Mouse (Mus musculus) stomach, embryonic 14.5 days (tissue): ENCODE data around the gene Ammecr1. TPM values are rescaled to one million over a fixed set of nuclear protein-coding genes. Genes with fewer than 3 reads are reported as not detected.

Experiments
- ATAC-seq: fragments of 200-750 bp; cut with Nextera tagmentation; 2 replicates; pipeline ENCODE4 v1.8.0; 2017; ENCODE audit warnings: low read depth, moderate TSS enrichment; ENCODE audit not compliant: insufficient number of reproducible peaks, insufficient read depth, low FRiP score
- H3K27ac ChIP-seq: fragments of 300-500 bp; sonication (generic); 2 replicates; pipeline ENCODE4 v1.5.1; 2014; ENCODE audit warnings: mild to moderate bottlenecking, low read length, moderate library complexity, mixed read lengths
- H3K27me3 ChIP-seq: fragments of 300-500 bp; sonication (generic); 2 replicates; pipeline ENCODE4 v1.6.1; 2014; ENCODE audit warnings: low read length, control low read depth, mixed read lengths; ENCODE audit not compliant: control insufficient read depth, insufficient read depth
- H3K36me3 ChIP-seq: fragments of 300-500 bp; sonication (generic); 2 replicates; pipeline ENCODE4 v1.6.1; 2014; ENCODE audit warnings: mild to moderate bottlenecking, control low read depth, low read length, moderate library complexity, mixed read lengths; ENCODE audit not compliant: control insufficient read depth, insufficient read depth
- H3K4me1 ChIP-seq: fragments of 300-500 bp; sonication (generic); 2 replicates; pipeline ENCODE4 v1.6.1; 2014; ENCODE audit warnings: low read length, control low read depth, mixed read lengths; ENCODE audit not compliant: control insufficient read depth, insufficient read depth
- H3K4me2 ChIP-seq: fragments of 300-500 bp; sonication (generic); replicated peaks from 2 replicates; pipeline ENCODE4 v1.6.1; 2014; ENCODE audit warnings: low read depth, low read length, control low read depth
- H3K4me3 ChIP-seq: fragments of 300-500 bp; sonication (generic); 2 replicates; pipeline ENCODE4 v1.5.1; 2014; ENCODE audit warnings: low read depth, low read length, control low read depth
- H3K9ac ChIP-seq: fragments of 300-500 bp; sonication (generic); replicated peaks from 2 replicates; pipeline ENCODE4 v1.6.1; 2014; ENCODE audit warnings: low read depth, mild to moderate bottlenecking, control low read depth, low read length, moderate library complexity, mixed read lengths
- H3K9me3 ChIP-seq: fragments of 300-500 bp; sonication (generic); 2 replicates; pipeline ENCODE4 v1.6.1; 2016; ENCODE audit warnings: low read depth, low read length, control low read depth; ENCODE audit not compliant: control insufficient read depth
- WGBS: fragments of 180-500 bp; shearing (Covaris S2); extraction: QIAGEN DNeasy Blood & Tissue Kit; methylation state at CpG from one replicate; pipeline ENCODE4 v1.1.7; 2014; 5-methylcytosine and 5-hydroxymethylcytosine counted together
- polyA plus RNA-seq: library from polyadenylated mRNA; unstranded; fragments of >200 nt; fragmentation: Nextera tagmentation; extraction: Ambion mirVana; gene quantifications from 2 replicates; pipeline ENCODE4 v1.2.1, GENCODE M21; 2014

Gene Ammecr1
- polyA plus RNA-seq, 1 experiment from 2014 or later: 13.3 TPM

GRCm38 (mm10) chrX:142829866-142830470 is 136.6 kb downstream of the Ammecr1 start:
- 0 out of 2 replicates have a peak, but pooled peaks have one; percentile 14 for ATAC-seq
- 80% methylated on average over 12 of the region's 12 CpGs for WGBS

GRCm38 (mm10) chrX:142829267-142829666 is 137.3 kb downstream of the Ammecr1 start:
- ATAC-seq: no peak
- Histone ChIP-seq H3K36me3 (no peaks in the 10 kb centered on the region), H3K4me1 (no peaks in the 10 kb centered on the region), H3K27me3 (no peaks in the 10 kb centered on the region), H3K9ac (no peak overlapping the region), H3K27ac (no peak overlapping the region), H3K4me2 (no peak overlapping the region), H3K4me3 (no peak overlapping the region), H3K9me3 (no peaks in the 10 kb centered on the region)
- WGBS: 82% methylated on average over 2 of the region's 2 CpGs

More at GRCm38 (mm10) chrX:142829866-142830470, 136.6 kb downstream of the Ammecr1 start:
- Histone ChIP-seq H3K4me3 (no peak overlapping the region), H3K9me3 (no peaks in the 10 kb centered on the region), H3K4me2 (no peak overlapping the region), H3K27ac (no peak overlapping the region), H3K4me1 (no peaks in the 10 kb centered on the region), H3K36me3 (no peaks in the 10 kb centered on the region), H3K27me3 (no peaks in the 10 kb centered on the region), H3K9ac (no peak overlapping the region)

- no peak; the same call in 1 of the 2 replicates for ATAC-seq
- Histone ChIP-seq H3K27me3 (no peaks in the 10 kb centered on the region), H3K4me3 (no peak overlapping the region)
Observed at GRCm38 (mm10) chrX:142828184-142828908, 138.2 kb downstream of the Ammecr1 start.

DNA sequence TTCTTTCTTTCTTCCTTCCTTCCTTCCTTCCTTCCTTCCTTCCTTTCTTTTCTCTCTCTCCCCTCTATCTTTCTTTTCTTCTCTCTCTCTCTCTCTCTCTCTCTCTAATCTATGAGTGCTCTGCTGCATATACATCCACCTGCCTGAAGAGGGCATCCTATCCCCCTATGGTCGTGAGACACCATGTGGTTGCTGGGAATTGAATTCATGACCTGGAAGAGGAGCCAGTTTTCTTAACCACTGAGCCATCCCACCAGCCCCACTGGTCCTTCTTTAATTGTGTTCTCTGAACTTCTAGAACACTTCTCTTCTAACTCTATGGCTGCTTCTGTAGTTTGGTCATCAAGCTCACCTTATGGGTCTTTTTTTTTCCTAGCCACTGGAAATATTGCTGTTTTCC is 138.9 kb downstream of the Ammecr1 start:
- no peaks in the 10 kb centered on the region for H3K4me1 ChIP-seq
- no peak for ATAC-seq
- WGBS: 24% methylated on average over 1 of the region's 1 CpGs
- no peak overlapping the region for H3K27ac ChIP-seq
- no peak overlapping the region for H3K9ac ChIP-seq
- H3K27me3 ChIP-seq: no peaks in the 10 kb centered on the region
- H3K4me2 ChIP-seq: no peak overlapping the region
- no peak overlapping the region for H3K4me3 ChIP-seq
- H3K9me3 ChIP-seq: no peaks in the 10 kb centered on the region
- no peaks in the 10 kb centered on the region for H3K36me3 ChIP-seq

More at GRCm38 (mm10) chrX:142828184-142828908, 138.2 kb downstream of the Ammecr1 start:
- whole genome bisulfite sequencing: 61% methylated on average over 13 of the region's 13 CpGs
- no peaks in the 10 kb centered on the region for H3K36me3 ChIP-seq
- H3K9ac ChIP-seq: no peak overlapping the region
- H3K4me2 ChIP-seq: no peak overlapping the region
- H3K27ac ChIP-seq: no peak overlapping the region
- no peaks in the 10 kb centered on the region for H3K9me3 ChIP-seq
- H3K4me1 ChIP-seq: no peaks in the 10 kb centered on the region

DNA sequence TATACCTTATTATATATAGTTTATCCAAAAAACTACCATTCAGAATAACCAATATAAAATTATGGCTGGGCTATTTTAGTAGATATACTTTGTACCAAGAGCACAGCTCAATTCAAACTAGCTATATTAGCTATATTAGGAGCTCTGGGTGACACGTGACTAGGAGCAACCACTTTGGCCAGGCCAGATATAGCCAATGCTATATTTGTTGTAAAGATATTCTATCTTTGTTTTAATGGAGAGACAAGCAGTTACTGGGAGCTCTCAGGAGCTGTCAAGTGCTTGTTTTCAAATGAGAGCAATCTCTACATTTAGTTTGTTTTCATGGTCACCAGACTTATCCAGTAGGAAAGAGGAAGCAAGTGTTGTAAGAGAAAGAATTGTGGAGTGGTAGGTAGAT is 141.2 kb downstream of the Ammecr1 start:
- Histone ChIP-seq H3K9me3 (no peaks in the 10 kb centered on the region), H3K27me3 (no peaks in the 10 kb centered on the region), H3K27ac (no peak overlapping the region), H3K4me3 (no peak overlapping the region), H3K36me3 (no peaks in the 10 kb centered on the region), H3K4me2 (no peak overlapping the region), H3K4me1 (no peaks in the 10 kb centered on the region), H3K9ac (no peak overlapping the region)
- no peak for ATAC-seq
- 74% methylated on average over 1 of the region's 1 CpGs for WGBS

- no peak for ATAC-seq
- Histone ChIP-seq H3K4me1 (no peaks in the 10 kb centered on the region), H3K9me3 (no peaks in the 10 kb centered on the region), H3K9ac (no peak overlapping the region), H3K36me3 (no peaks in the 10 kb centered on the region), H3K4me2 (no peak overlapping the region), H3K27me3 (no peaks in the 10 kb centered on the region), H3K4me3 (no peak overlapping the region), H3K27ac (no peak overlapping the region)
- 41% methylated on average over 3 of the region's 3 CpGs for WGBS
Observed at GRCm38 (mm10) chrX:142821846-142822245, 144.7 kb downstream of the Ammecr1 start.

GRCm38 (mm10) chrX:142821239-142821638 is 145.3 kb downstream of the Ammecr1 start:
- Histone ChIP-seq H3K9ac (no peak overlapping the region), H3K4me3 (no peak overlapping the region), H3K27ac (no peak overlapping the region), H3K9me3 (no peaks in the 10 kb centered on the region), H3K36me3 (no peaks in the 10 kb centered on the region), H3K4me2 (no peak overlapping the region), H3K27me3 (no peaks in the 10 kb centered on the region), H3K4me1 (no peaks in the 10 kb centered on the region)
- WGBS: 81% methylated on average over 6 of the region's 6 CpGs
- no peak for ATAC-seq

DNA sequence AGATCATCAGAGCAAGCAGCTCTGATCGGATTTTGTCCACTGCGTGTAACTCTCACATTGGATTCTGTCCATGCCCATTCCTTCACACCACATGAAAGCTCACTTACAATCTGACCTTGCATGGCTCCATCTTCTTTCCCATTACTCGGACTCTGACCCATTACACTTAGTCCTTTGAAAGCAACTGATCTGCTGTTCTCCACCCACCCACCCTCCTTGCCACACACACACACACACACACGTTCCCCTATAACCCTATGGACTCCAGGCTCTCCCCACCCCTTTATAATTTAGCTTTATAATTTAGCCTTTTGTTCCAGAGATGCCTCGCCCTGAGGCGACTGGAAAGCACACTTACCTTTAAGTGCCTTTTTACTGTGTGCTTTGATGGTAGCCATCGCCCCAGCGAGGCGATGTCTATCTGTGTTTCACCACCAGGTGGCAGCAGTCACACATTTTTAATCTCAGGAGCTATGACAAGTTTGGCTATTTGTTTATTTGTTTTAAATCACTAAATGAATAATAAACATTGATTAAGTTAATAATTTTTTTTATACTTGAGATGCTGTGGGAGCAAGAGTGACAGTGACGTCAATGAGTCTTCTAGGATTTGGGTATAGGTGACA is 148.4 kb downstream of the Ammecr1 start:
- Histone ChIP-seq H3K36me3 (no peaks in the 10 kb centered on the region), H3K27me3 (no peaks in the 10 kb centered on the region), H3K4me1 (no peaks in the 10 kb centered on the region), H3K4me3 (no peak overlapping the region), H3K27ac (no peak overlapping the region), H3K9ac (no peak overlapping the region), H3K9me3 (no peaks in the 10 kb centered on the region), H3K4me2 (no peak overlapping the region)
- 47% methylated on average over 10 of the region's 10 CpGs for WGBS
- ATAC-seq: no peak
